Mouse (Mus musculus) layer of hippocampus, postnatal 10 days (tissue): ENCODE data around the gene Spen. TPM values are rescaled to one million over a fixed set of nuclear protein-coding genes. Genes with fewer than 3 reads are reported as not detected.
"Not testable (repeated sequence)": the region's sequence is repeated elsewhere in the genome, so short reads cannot be mapped to it uniquely, and the experiment has no call there.

Experiments used
- DNase-seq, 2 experiments: peaks; one replicate each; pipeline ENCODE4 v3.0.0; 2021; ENCODE audit warnings: low spot score in 2 of 2
- total RNA-seq, 2 experiments: library from RNA; stranded (reverse); gene quantifications; 2 replicates each; pipeline ENCODE4 v1.2.3; 2021

Gene Spen
- total RNA-seq, 2 experiments from 2014 or later: 62.9 to 64.5 TPM

DNA sequence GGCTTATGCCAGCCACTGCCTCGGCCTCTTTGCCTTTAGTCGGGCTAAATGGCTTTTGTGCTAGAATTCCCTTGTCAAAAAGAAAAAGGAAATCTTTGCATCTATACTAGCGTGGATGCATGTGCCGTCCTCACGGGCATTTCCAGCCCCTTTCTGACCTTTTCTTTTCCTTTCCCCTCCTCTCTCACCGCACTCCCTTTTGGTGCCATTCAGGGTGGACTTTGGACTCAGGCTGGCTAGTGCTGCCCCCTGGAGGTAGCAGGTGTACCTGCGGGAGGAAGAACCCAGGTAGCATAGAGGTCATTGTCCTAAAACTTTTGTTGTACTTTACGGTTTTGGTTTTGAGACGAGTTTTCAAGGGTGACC is 21.5 kb upstream of the Spen start:
- peak; percentile 74 to 84 for DNase-seq

- DNase-seq: peak; percentile 54 to 59
These were observed 20.9 kb upstream of the Spen start for GRCm38 (mm10) chr4:141559131-141559897.

DNA sequence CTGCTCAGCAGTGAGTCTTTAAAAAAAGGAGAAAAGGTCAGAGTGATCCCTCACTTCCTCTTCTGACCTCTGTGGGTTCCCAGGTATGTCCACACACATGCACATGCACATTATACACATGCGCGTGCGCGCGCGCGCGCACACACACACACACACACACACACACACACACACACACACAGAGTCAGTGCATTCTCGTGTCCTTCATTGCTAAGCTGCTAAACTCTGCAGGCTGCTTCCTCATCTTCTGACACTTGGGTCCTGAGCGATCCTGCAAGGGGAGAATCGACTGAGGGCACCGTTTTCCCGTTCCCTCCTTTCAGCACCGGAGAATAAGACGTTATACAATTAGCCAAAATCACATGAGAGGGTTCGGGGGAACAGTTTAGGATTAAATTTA is 20.3 kb upstream of the Spen start:
- DNase-seq: no peak

- DNase-seq: not testable (repeated sequence)
These were observed 17.8 kb upstream of the Spen start for GRCm38 (mm10) chr4:141556163-141556562.

DNA sequence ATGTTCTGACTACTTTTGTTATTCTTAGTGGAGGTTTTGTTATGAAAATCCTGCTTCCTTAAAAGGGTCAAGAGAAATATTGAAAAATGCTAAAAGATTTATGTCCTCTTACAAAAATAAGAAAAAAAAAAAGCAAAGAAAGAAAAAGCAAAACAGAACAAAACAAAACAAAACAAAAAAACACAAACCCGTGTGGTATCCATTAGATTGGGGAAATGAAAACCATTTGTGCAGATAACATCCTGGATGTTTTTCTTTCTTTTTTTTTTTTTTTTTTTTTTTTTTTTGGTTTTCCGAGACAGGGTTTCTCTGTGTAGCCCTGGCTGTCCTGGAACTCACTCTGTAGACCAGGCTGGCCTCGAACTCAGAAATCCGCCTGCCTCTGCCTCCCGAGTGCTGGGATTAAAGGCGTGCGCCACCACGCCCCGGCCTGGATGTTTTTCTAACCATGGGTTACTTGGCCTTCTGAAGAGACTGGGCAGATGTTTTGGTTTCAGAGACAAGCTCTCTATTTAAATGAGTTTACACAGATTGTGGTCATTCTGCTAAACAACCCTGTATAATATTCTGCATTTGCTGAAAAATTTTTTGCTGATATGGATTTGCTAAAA is 16.0 kb upstream of the Spen start:
- DNase-seq: not testable (repeated sequence)

DNA sequence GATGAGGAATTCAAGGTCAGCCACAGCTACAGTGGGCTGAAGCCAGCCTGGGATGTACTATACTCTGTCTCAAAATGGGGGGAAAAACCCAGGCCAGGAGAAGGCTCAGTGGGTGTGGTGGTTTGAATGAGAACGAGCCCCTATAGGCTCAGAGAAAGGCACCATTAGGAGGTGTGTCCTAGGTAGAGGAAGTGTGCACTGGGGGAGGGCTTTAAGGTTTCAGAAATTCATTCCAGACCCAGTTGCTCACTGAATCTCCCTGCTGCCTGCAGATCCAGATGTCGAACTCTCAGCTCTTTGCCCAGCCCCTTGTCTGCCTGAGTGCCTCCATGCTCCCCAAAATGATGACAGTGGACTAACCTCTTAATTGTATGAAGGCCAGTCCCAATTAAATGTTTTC is 14.1 kb upstream of the Spen start:
- DNase-seq: no peak

GRCm38 (mm10) chr4:141547299-141547698 is 8.9 kb upstream of the Spen start:
- DNase-seq: no peak

DNA sequence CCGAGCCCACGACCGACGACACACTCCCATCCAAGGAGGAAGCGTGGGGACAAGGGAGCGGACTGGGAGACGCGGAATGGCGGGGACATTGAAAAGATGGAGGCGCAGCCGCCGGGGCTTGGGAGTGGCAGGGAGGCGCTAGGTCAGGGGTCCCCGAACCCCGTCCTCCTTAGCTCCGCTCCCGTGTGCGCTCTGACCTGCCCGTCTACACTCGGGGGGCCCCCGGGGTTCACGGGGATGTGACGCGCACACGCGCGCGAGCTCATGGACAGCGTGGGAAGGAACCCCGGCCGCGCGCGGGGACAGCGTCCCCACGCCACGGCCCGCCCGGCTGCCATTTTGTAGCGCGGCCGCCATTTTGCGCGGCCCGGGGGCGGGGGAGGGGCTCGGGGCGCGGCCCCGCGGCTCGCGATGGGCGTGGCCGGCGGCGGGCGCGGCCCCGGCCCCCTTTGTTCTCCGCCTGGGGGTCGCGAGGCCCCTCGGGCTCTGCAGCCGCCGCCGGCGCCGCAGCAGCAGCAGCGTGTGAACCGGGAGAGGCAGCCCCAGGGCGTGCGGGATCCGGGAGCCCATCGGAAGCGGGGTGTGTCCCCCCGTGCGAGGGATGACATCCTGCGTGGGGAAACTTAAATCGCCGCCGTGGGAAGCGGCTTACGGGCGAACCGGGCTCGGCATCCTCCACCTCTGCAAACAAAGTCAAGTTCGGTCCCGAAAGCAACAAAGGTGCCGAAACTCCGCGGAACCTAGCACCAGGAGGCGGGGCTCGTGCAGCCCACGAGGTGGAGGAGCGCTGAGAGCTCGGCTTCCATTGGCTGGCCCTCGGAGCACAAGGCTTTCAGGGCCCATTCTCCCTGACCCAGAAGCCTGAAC is 8.2 kb upstream of the Spen start:
- DNase-seq: peak; percentile 80 to 87

GRCm38 (mm10) chr4:141545743-141546333 is 7.4 kb upstream of the Spen start:
- peak; percentile 99 for DNase-seq

GRCm38 (mm10) chr4:141545071-141545742 is 6.8 kb upstream of the Spen start:
- DNase-seq: peak; percentile 49 to 68

GRCm38 (mm10) chr4:141544536-141544935 is 6.1 kb upstream of the Spen start:
- no peak for DNase-seq

DNA sequence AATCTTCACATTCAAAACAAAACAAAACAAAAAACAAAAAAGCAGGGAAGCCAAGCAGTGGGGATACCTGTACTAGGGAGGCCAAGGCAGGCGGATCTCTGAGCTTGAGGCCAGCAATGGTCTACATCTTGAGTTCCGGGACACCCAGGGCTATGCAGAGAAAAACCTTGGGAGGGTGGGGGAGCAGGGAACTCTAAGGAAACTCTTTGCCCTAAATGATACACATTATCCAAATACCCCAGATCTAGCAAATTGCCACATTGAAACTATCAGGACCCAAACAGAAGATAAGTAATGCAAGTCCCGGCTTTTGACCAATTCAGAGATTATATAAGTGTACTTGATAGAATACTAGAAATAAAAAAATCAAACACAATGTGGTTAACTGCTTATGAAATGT is 5.2 kb upstream of the Spen start:
- no peak for DNase-seq

GRCm38 (mm10) chr4:141541851-141542250 is 3.5 kb upstream of the Spen start:
- DNase-seq: peak in 1 of 2 experiments; percentile 55

DNA sequence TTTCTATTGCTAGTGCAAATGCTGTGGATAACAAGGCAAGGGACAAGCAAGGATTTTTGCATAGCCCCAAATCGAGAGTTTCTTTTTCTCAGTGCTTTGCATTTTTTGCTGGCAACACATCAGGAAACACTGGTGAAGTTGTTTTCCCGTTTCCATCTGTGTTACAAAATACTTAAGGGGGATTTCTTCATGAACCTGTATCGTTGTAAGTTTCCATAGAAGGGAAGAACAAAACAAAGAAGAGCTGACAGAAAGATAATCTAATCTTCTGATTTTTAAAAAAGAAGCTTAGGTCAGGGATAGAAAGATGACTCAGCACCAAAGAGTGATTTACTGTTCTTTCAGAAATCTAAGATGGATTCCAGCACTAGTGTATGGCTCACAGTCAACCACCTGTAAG is 2.4 kb upstream of the Spen start:
- DNase-seq: no peak

GRCm38 (mm10) chr4:141539213-141539767 is 893 bp upstream of the Spen start:
- DNase-seq: no peak

GRCm38 (mm10) chr4:141537706-141538407 is 540 bp downstream of the Spen start:
- DNase-seq: peak; percentile 46 to 62

GRCm38 (mm10) chr4:141537226-141537610 is 1.2 kb downstream of the Spen start:
- DNase-seq: no peak

GRCm38 (mm10) chr4:141536291-141537225 is 1.8 kb downstream of the Spen start:
- DNase-seq: peak; percentile 77 to 81
